Mouse (Mus musculus) liver, embryonic 14.5 days (tissue): ENCODE measurements around the gene Bub3. TPM values are rescaled to one million over a fixed set of nuclear protein-coding genes. Genes with fewer than 3 reads are reported as not detected.

ENCODE experiments used
- ATAC-seq: fragments of 200-750 bp; cut with Nextera tagmentation; 2 replicates; pipeline ENCODE4 v1.8.0; 2017; ENCODE audit warnings: moderate number of reproducible peaks, mild to moderate bottlenecking, moderate library complexity; ENCODE audit not compliant: insufficient read depth
- DNase-seq, 3 experiments: peaks; one replicate each; pipeline ENCODE4 v3.0.0-alpha.2; 2012 to 2013; ENCODE audit warnings: low read depth in 3 of 3, low spot score in 3 of 3
- H3K27ac ChIP-seq: fragments of 300-500 bp; sonication (generic); 2 replicates; pipeline ENCODE4 v1.5.1; 2014; ENCODE audit warnings: moderate library complexity, mild to moderate bottlenecking, control low read depth, inconsistent platforms
- H3K27me3 ChIP-seq: fragments of 300-500 bp; sonication (generic); 2 replicates; pipeline ENCODE4 v1.6.1; 2014; ENCODE audit warnings: mild to moderate bottlenecking, low read length, moderate library complexity; ENCODE audit not compliant: control insufficient read depth, insufficient read depth
- H3K36me3 ChIP-seq: fragments of 300-500 bp; sonication (generic); replicated peaks from 2 replicates; pipeline ENCODE4 v1.6.1; 2014; ENCODE audit warnings: low read depth; ENCODE audit not compliant: control insufficient read depth, insufficient read depth
- H3K4me1 ChIP-seq, 2 experiments: fragments of 200-500 bp in 1 of 2; fragments of 300-500 bp in 1 of 2; sonication (generic) in 1 of 2; replicated peaks; 2 replicates each; pipeline ENCODE4 v1.6.1; 2012 to 2014; ENCODE audit warnings: antibody characterized with exemption in 1 of 2, inconsistent platforms in 1 of 2, low read length in 1 of 2; ENCODE audit not compliant: control insufficient read depth in 2 of 2, insufficient read depth in 2 of 2
- H3K4me2 ChIP-seq: fragments of 300-500 bp; sonication (generic); 2 replicates; pipeline ENCODE4 v1.6.1; 2014; ENCODE audit warnings: low read depth, mild to moderate bottlenecking, control low read depth, moderate library complexity
- H3K4me3 ChIP-seq, 2 experiments: fragments of 200-500 bp in 1 of 2; fragments of 300-500 bp in 1 of 2; sonication (generic) in 1 of 2; 2 replicates each; pipeline ENCODE4 v1.5.1; 2012 to 2014; ENCODE audit warnings: low read depth in 2 of 2, low read length in 2 of 2, mild to moderate bottlenecking in 2 of 2, control low read depth in 1 of 2, inconsistent platforms in 1 of 2, moderate library complexity in 1 of 2; ENCODE audit not compliant: insufficient read depth in 1 of 2
- H3K9ac ChIP-seq: fragments of 300-500 bp; sonication (generic); replicated peaks from 2 replicates; pipeline ENCODE4 v1.6.1; 2014; ENCODE audit warnings: mild to moderate bottlenecking, control low read depth, moderate library complexity
- H3K9me3 ChIP-seq: fragments of 300-500 bp; sonication (generic); 2 replicates; pipeline ENCODE4 v1.6.1; 2016; ENCODE audit warnings: low read length, mixed read lengths; ENCODE audit not compliant: control insufficient read depth
- CTCF ChIP-seq: IDR thresholded peaks from 2 replicates; pipeline ENCODE4 v1.5.1; 2016; ENCODE audit warnings: antibody characterized with exemption, low read depth, control low read depth
- EP300 ChIP-seq: IDR thresholded peaks from 2 replicates; pipeline ENCODE4 v1.6.1; 2016; ENCODE audit warnings: antibody characterized with exemption, low read depth
- WGBS: fragments of 180-500 bp; shearing (Covaris S2); extraction: QIAGEN DNeasy Blood & Tissue Kit; methylation state at CpG from one replicate; pipeline ENCODE4 v1.1.7; 2014; ENCODE audit not compliant: insufficient replicate concordance; 5-methylcytosine and 5-hydroxymethylcytosine counted together
- polyA plus RNA-seq, 2 experiments: library from polyadenylated mRNA; depleted of rRNA in 1 of 2; stranded (reverse) in 1 of 2; unstranded in 1 of 2; fragments of >200 nt; fragmentation: Nextera tagmentation in 1 of 2; extraction: Ambion mirVana in 1 of 2; gene quantifications; 2 replicates each; pipeline versions ENCODE4 v1.2.1 to v1.2.3; 2012 to 2014

Bub3 gene
- polyA plus RNA-seq, 2 experiments = 84.4 to 105 TPM

GRCm38 (mm10) chr7:131546423-131546822 lies 13.6 kb upstream of the Bub3 start:
- TF ChIP-seq EP300 (no peak), CTCF (no peak)
- DNase-seq = no peak
- no peaks in the 10 kb centered on the region for H3K36me3 ChIP-seq
- no peaks in the 10 kb centered on the region for H3K9me3 ChIP-seq
- no peak for ATAC-seq
- H3K27ac ChIP-seq = no peak overlapping the region
- no peak overlapping the region for H3K9ac ChIP-seq
- H3K4me2 ChIP-seq = no peak overlapping the region
- peaks cover 99% of the 10 kb centered on the region for H3K27me3 ChIP-seq
- no peaks in the 10 kb centered on the region for H3K4me1 ChIP-seq
- H3K4me3 ChIP-seq = no peak overlapping the region
- 5% methylated on average over 2 of the region's 2 CpGs for WGBS

DNA sequence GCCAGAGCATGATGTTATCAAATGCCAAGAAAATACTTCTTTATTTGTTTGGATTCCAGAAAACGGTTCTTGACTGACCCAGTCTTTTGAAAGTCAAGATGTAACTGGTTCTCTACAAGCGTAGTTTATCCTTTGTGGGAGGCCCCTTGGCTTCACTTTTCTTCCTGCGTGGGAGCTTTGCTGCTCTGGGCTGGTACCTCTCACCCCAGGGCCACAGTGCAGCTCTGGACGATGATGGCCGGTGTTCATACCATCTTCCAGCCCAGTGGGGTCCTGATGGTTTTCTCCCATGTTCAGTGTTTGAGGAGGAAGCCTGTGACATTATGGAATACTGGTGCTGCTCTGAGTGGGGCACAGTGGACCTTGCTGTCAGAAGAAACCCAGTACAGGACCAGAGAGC lies 12.5 kb upstream of the Bub3 start:
- H3K36me3 ChIP-seq = no peaks in the 10 kb centered on the region
- WGBS = 3% methylated on average over 5 of the region's 5 CpGs
- no peak overlapping the region for H3K4me2 ChIP-seq
- H3K9me3 ChIP-seq = no peaks in the 10 kb centered on the region
- no peak overlapping the region for H3K27ac ChIP-seq
- peaks cover 99% of the 10 kb centered on the region for H3K27me3 ChIP-seq
- no peak overlapping the region for H3K4me3 ChIP-seq
- H3K4me1 ChIP-seq = no peaks in the 10 kb centered on the region
- H3K9ac ChIP-seq = no peak overlapping the region
- TF ChIP-seq EP300 = no peak
- TF ChIP-seq CTCF = no peak
- DNase-seq = no peak
- ATAC-seq = no peak

GRCm38 (mm10) chr7:131548473-131548872 lies 11.5 kb upstream of the Bub3 start, which contains the start of gene Hmx2:
Gene Hmx2, plus strand, starts transcription at chr7:131548773.
- no peaks in the 10 kb centered on the region for H3K4me1 ChIP-seq
- H3K9ac ChIP-seq = no peak within 1 kb of the TSS
- peaks cover 99% of the 10 kb centered on the region for H3K27me3 ChIP-seq
- no peak within 1 kb of the TSS for H3K4me2 ChIP-seq
- no peak for TF ChIP-seq EP300
- no peak for TF ChIP-seq CTCF
- H3K9me3 ChIP-seq = no peaks in the 10 kb centered on the region
- no peak within 1 kb of the TSS for H3K4me3 ChIP-seq
- no peaks in the 10 kb centered on the region for H3K36me3 ChIP-seq
- 1% methylated on average over 3 of the region's 3 CpGs for WGBS
- no peak within 1 kb of the TSS for H3K27ac ChIP-seq
- ATAC-seq = no peak
- DNase-seq = no peak

- Histone ChIP-seq H3K27ac (no peak overlapping the region), H3K9me3 (no peaks in the 10 kb centered on the region), H3K4me3 (no peak overlapping the region), H3K4me1 (no peaks in the 10 kb centered on the region), H3K27me3 (peaks cover 99% of the 10 kb centered on the region), H3K9ac (no peak overlapping the region), H3K4me2 (no peak overlapping the region), H3K36me3 (no peaks in the 10 kb centered on the region)
- TF ChIP-seq EP300 = no peak
- no peak for TF ChIP-seq CTCF
- DNase-seq = no peak
- no peak for ATAC-seq
- under 1% methylated on average over 4 of the region's 4 CpGs for WGBS
Measured at GRCm38 (mm10) chr7:131551471-131551870, 8.6 kb upstream of the Bub3 start.

GRCm38 (mm10) chr7:131551931-131552741 lies 7.9 kb upstream of the Bub3 start:
- H3K4me2 ChIP-seq = no peak overlapping the region
- TF ChIP-seq CTCF (no peak), EP300 (no peak)
- WGBS = 4% methylated on average over 42 of the region's 42 CpGs
- ATAC-seq (no peak), DNase-seq (no peak)
- no peak overlapping the region for H3K27ac ChIP-seq
- peaks cover 99% of the 10 kb centered on the region for H3K27me3 ChIP-seq
- no peak overlapping the region for H3K9ac ChIP-seq
- no peak overlapping the region for H3K4me3 ChIP-seq
- no peaks in the 10 kb centered on the region for H3K4me1 ChIP-seq
- H3K36me3 ChIP-seq = no peaks in the 10 kb centered on the region
- H3K9me3 ChIP-seq = no peaks in the 10 kb centered on the region
